Mouse (Mus musculus) fat pad, adult 2 months (tissue): Measurements from ENCODE around the gene Eno1.

Source experiments
- DNase-seq: peaks from one replicate; pipeline ENCODE4 v3.0.0-alpha.2; 2011; ENCODE audit warnings: low read depth, low spot score; ENCODE audit errors: extremely low read depth

The Eno1 gene

DNA sequence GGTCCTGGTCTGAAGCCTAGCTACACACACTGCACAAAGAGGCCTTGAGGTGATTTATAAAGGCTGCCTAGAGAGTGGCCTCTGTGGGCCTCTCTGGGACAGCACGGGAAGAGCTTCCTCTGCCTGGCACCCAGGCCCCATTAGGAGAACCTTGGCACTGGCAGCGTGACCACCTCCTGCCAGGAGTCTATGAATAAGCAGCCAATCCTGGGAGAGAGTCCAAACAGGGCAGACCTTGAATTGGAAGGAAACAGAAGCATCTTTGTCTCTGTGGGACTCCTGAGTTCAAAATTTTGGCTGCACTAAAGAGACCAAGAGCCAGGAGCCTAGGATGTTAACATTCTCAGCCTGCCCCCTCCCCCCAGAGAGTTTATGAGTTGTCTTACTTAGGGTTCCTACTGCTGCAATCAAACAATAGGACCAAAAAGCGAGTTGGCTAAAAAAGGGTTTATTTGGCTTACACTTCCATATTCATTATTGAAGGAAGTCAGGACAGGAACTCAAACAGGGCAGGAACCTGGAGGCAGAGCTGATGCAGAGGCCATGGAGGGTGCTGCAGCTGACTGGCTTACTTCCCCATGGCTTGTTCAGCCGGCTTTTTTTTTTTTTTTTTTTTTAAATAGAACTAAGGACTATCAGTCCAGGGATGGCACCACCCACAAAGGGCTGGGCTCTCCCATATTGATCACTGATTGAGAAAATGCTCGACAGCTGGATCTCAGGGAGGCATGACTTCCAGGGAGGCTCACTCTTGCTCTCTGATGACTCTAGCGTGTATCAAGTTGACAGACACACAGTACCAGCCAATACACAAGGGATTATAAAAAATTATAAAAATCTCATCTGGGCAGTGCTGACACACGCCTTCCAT, 9.5 kb upstream of the Eno1 start:
- no peak for DNase-seq

DNA sequence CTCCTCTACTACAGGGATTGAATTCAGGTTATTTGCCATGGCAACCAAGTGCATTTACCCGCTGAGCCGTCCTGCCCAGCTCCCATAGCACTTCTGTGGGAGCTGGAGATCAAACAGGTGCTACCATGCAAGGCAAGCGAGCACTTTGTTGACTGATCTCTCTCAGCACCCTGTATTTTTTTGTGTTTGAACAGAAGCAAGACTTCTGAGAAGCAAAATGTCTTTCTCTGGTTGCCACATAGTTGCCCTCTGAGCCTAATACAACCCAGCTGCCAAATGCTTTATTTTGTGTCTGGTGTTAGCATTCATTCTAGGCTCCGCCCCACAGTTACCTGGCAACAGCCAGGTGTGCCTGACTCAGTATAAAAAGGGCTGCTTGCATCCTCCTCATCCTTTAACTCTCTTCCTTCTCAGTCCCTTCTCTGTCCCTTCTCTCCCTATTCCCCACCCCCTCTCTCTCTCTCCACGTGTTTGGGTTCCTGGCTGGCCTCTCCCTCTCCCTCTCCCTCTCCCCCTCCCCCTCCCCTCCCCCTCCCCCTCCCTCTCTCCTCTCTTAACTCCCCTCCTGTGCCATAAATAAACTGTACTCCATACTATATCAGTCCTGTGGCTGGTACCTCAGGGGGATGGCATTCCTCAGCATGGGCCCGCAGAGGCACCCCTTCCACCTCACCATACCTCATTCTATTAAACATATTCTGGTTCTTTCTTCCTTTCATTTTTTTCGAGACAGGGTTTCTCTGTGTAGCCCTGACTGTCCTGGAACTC, 7.8 kb upstream of the Eno1 start:
- DNase-seq = no peak

DNA sequence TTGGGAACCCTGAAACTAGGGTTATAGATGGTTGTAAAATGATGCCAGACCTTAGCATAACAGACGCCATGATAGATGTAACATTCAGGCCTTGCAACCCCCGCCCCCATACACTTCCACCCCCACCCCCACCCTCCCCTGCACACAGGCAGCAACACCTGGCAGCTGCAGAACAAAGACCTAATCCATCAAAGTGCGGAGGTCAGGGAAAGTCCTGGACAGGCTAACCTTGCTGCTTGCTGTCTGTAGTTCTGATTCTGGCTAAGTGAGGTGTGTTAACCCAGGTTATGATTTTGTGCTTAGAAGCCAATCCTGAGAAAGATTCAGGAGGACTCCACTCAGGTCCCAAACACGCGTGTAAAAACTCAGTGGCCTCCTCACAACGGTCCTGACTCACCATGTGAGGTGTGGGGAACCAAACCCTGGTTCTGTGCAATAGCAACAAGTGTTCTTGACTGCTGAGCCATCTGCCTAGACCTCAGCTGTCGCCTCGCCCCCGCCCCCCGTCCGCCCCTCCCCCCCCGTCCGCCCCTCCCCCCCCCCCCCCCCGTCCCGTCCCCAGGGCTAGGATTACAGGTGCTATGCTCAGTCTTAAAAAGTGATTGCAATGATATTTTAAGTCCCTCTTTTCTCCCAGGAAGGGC, 6.7 kb upstream of the Eno1 start:
- DNase-seq = no peak

DNA sequence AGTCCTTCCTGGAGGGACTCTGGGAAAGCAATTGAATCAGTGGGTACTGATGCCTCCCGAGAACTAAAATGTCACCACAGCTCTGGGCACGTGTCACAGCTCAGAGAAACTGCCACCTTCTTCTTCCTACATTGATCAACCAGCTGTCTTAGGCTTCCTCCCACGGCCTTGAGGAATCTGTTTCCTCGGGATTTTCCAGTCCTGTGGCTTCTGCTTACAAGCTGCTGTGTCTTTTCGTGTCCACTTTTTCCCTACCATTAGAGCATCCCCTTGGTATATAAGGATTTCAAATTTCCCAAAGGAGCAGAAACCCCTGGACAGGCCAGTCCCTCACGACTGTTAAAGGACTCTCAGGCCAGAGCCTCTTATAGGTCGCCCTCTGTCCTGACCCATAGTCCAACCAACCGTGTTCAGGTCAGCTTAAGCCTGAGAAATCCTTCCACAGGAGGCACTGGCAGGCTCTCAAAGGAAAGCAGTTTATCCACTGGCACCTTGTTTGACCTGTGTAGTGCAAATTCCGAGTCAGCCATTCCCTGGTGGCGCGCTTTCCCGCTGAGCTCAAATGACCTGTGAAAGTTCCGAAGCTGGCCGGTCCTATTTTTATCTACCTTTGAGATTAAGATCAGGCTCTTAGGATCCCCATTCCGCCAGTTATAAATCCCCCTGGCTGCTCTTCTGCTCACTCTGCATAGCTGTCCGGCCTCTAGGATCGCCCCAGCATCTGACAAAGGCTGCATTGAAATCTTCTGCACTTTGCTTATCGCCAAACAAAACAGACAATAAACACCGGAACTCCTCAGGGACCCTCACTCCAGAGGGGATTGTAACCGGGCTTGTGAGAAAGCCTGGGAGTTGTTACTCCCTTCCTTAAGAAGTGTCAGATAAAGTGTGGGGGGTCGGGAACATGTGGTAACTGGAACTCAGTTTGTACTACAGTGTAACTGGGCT, 5.8 kb upstream of the Eno1 start:
- no peak for DNase-seq

DNA sequence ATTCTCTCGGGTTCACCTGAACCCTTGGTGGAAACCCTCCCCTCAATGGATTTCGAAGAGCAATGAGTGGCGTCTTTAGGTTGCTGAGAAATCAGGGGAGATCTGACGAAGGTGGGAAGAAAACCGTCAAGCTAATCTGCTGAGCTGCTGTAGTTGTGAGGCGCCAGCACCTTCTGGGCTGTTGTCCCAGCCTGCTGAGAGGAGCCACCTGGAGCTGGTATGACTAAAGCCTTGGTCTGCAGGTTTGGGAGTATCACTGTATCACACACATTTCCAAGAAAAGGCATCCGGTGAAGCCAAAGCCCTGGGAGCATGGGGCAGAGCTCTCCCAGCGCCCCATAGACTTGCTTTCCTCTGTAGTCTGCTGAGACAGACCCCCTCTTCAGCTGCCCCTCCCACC, 4.7 kb upstream of the Eno1 start:
- no peak for DNase-seq

DNA sequence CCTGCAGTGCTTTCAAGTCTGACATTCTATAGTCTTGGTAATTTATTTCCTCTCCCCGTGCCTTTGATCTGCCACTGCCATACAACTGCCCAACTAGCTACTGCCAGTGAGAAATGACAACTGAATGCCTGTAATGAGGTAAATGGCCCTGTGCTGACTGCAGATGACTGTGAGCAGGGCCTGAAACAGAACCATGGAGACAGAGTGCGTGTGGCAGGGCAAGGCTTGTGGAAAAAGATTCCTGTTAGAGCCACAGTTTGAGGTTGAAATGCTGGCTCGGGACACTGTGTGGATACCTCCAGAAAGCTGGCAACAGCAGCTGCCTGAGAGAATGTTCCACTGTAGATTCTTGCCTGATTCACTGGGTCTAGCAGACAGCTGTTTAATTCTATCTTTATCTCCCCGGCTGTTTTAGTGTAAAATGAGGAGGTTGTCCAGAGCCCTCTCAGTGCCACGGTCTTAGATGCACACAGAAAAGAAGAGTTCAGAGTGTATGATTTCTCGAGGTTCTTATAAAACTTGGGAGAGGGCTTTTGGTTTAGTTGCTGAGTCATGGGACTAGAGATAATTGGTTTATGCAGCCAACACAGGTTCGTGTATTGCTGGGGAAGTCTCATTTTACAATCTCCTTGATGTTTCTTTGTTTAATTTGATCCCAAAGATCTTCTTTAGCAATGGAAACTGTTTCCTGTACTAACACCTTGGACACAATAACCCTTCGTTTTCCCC, 1.8 kb upstream of the Eno1 start:
- no peak for DNase-seq

DNA sequence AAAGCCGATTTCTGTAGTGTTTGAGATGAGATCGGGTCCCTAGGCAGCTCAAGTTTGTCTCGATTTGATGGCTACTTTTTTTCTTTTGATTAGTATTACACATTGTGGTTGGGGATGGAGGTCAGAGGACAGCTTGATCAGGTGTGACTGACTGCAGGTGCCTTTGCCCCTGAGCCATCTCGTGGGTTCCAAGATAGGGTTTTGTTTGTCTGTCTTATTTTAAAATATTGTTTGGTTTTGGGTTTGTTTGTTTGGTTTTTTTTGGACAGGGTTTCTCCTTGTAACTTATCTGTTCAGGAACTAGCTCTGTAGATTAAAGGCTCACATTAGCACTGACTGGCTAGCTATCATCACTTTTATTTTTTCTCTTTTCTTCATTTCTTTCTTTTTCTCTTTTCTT, 936 bp upstream of the Eno1 start:
- DNase-seq = no peak

DNA sequence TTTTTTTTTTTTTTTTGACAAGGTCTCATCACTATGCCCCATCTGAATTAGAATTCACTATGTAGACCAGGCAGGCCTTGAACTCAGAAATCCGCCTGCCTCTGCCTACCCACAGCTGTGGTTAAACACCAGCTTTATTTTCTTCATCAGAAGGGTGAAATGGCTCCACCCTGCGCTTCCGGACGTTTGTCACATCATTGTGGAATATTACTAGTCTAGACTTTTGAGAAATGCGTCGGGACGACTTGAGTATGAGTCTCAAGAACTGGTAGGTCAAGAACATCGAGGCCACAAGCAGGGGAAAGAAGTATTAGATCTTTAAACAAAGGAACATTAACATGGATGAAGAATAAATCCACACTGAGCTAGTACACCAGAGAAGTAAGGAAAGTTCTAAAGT, 490 bp upstream of the Eno1 start:
- no peak for DNase-seq

DNA sequence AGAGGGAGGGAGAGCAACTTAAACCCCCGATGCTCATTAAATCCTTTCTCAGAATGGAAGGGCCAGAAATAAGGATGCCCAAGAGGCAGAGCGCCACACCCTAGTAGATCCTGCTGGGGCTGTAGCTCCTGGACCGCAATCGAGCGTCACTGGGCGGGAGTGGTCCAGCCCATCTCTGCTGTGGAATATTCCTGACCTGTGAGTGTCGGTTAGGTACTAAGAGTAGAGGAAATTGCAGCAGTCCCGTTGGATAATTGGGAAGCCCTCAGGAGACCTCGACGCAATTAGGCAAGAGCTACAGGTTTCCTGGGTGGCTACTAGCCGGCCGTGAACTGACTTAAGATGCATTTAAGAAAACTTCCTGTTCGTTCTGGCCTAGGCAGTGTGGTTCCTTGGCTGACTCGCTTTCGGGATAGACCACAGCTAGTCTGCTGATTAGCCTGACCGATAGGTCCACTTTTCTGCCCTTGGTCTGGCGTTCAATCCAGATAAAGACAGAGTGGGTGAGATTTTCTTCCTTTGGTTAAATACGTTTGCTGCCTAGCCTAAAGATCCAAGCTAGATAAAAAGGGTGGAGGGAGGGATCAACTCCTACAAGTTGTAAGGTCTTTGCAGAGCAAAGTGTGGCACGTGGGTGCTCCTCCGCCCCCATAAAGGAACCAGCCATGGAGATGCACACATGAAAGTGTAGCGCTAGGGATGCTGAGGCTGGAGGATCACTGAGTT, 1.3 kb downstream of the Eno1 start:
- DNase-seq = no peak

DNA sequence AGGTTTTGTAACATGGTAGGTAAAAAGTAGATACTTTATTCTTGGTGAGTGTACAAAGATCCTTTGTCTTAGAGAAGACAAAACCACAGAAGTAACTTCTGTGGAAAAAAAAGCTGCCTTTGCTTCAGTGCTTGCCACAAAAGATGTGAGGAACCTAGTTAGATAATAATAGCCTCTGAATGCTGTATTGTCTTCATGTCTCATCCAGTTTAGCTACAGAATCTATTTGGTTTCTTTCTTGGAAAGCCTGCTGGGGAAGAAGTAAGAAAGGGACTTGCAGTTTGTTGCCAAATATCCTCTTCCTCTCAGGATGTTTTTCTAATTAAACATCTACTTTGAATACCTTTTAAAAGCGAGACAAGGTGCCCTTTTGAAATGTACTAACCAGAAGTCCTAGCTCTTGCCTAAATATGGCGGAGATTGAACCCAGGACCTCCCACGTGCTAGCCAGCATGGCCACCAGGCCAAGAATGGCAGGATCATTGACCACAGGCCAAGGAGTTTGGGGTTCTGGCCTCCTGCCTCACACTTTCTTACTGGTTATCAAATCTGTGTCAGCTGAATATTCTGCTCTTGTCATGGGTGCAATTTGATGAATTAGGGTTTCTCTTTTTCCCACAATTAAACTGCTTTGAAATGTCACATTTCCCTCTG, 2.0 kb downstream of the Eno1 start:
- no peak for DNase-seq

DNA sequence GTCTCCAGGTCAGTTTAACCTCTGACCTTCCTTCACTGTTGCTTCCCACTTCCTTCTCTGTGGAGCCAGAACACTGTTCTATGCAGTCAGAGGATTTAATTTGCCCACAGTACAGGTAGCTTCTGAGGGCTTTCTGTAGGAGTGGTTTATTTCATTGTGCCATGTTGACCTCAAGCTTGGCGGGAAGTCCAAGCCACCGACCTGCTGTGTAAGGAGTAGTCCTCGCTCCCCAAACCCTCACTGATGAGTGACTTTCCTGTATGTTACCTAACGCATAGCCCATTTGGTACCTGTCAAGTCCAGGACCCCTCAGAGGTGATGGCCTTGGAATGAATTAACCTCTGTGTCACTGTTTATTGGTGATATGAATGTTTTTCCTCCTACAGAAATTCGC, 2.6 kb downstream of the Eno1 start:
- DNase-seq = no peak

DNA sequence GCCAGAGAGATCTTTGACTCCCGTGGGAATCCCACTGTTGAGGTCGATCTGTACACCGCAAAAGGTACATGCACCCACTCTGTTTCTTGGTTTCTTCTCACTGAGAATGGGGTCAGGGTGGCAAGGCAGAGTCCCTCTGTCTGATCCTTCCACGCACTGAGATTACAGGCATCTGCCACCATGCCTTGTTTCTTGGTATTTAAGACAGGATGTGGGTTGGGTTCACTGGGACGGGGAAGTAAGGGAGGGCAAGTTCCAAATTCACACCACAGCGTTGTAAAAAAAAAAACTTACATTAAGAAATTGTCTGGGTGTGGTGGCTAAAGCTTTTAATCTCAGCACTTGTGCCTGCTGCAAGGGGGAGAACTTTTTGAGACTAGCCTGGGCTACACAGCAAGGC, 3.0 kb downstream of the Eno1 start:
- DNase-seq = no peak

DNA sequence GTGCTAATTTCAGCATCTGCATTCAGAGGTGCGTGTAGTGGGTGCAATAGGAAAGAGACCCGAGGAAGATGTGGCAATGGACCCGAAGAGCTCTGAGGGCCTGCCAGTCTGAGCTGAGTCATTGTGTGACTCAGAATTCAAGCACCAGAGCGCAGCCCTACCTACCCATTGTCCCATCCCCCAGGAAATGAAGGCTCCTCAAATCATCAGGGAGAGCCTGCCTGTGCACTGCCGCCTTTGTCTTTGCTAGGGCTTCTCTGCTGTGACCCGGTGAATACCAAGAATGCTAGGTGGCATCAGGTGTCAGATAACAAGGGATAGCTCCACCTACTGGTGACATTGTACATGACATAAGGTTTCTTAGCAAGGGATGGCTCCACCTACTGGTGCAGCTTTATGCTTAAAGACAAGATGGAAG, 3.4 kb downstream of the Eno1 start:
- peak; percentile 71 for DNase-seq

DNA sequence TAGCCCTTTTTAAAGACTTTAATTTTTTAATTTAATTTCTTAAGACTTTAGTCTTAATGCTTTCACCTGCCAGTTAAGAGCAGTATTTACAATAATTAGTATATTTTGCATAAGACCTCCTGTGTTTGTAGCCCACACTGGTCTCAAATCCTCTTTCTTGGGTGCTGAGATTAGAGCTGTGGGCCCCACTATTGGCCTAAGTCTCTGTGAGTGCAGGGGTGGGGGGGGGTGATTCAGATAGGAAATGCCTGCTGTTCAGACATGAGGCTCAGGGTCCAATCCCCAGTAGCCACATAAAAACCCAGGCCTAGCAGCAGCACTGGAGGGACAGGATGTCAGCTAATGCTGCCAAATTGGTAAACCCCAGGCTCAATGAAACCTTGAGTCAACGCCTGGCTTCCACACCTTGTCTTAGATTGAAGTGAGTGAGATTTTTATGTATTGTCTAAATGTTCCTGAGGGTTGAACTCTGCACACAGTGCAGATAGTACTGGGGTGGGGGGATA, 3.9 kb downstream of the Eno1 start:
- no peak for DNase-seq

DNA sequence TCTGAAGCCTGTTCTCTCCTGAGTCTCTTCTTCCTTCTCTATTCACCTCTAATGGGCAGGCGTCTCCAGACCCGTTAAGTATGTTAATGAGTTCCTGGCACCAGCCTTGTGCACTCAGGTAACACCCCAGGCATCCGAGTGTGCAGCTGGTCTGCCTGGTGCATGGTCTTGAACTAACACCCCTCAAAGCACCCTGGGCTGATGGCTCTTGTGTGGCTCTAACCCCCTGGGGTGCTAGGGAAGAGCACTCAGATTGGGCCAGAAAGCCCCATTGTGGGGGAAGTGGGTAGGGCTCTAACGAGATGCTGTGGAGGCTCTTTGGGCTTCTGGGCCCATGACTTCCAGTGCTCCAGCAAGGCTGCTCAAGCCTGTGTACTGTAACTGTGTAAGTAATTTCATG, 5.2 kb downstream of the Eno1 start:
- DNase-seq = no peak

DNA sequence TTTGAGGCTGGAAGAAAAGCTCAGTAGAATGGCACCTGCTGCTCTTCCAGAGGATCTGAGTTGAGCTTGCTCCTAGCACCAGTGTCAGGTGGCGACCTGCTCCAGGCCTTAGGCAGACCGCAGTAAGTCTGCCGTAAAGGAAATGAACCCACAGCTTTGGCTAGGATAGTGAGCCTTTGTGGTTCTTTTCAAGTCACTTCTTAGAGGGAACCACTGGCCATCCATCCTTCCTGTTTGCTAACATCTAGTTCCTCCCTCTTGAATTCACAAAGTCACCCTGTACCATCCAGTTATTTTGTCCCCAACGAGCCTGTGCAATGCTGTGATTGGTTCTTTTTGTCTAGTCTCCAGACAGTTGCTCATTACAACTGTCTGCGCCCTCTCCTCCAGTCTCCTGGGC, 6.2 kb downstream of the Eno1 start:
- no peak for DNase-seq

DNA sequence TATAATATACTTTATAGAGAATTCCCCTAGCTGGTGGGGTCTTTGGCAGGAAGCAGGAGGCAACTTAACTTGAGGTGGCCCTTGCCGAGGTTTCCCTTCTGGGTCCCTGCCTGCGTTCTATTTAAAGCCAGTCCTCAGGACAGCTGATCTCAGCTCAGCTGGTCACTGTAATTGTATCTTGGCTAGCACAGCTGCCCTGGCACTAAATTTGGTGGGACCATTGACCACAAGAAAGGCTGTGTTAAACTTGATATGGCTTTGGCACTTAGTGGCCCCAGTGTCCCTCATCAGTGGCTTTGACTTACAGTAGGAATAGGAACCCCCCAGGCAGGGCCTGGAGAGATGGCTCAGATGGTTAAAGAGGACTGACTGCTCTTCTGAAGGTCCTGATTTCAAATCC, 9.4 kb downstream of the Eno1 start:
- no peak for DNase-seq

DNA sequence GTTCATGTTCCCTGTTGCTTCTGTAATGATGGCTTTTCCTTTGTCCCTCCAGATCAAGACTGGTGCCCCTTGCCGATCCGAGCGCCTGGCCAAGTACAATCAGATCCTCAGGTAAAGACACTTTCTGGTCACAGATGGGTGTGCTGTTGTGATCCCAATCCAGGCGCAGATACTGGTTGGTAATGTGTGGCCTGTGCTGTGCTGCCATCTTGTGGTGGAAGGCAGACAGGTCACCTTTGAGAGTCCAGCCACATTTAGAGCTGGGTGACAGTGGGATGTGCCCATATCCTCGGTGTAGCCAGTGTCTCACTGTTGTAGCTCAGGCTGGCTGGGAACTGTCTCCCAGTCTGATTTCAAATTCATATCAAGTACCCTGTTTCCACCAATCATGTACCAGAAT, 11.5 kb downstream of the Eno1 start:
- no peak for DNase-seq

DNA sequence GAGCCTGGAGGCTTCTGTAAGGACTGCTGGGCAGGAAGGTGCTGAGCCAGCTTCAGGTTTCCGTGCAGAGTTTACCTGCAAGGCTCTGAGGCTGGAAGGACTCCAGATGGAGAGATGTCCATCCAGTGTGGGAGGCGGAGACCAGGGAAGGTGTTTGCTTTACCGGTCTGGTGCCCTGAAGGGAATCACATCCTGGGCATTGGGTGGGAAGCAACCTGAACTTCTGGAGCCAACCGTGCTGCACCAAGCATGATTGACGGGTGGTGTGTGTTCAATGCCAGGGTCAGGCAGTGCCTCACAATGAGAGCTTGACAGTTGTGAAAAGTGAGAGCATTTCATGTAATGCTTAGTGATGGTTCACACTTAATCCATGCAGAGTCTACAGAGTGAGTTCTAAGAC, 12.4 kb downstream of the Eno1 start:
- no peak for DNase-seq
